In the genomic region with DNA sequence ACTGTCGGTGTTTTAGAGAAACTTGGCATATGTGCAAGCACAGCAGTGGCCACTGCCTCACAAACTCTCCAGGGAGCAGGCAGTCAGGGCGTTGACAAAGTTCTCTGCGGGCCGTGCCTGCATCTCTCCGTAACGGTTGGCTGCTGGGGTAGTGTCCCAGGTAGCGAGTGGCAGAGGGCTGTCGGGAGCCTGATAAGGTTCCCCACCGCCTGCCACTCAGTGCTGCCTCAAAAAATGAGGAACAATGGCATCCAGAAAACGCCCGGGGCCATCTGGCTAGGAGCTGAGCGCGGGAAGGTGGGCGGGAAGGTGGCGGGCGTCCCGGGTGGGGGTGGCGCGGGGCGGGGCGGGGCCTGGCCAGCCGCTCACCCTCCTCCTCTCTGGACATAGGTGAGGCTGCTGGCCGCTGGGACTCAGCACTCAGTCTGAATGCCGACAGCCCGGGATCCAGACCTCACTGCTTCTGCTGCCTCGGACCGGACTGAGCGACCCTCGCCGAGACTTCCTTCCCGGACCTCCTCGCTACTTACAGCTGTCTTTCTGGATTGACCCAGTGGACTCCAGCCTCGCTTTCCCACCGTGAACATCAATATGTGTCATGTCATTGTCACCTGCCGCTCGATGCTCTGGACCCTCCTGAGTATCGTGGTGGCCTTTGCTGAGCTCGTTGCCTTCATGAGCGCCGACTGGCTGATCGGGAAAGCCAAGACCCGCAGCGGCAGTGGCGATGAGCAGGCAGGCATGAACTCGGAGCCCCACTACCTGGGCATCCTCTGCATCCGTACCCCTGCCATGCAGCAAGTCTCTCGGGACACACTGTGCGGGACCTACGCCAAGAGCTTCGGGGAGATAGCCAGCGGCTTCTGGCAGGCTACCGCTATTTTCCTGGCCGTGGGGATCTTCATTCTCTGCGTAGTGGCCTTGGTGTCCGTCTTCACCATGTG, we compare ENCODE assay signal across 8 mouse cellular contexts.
DNase-seq lines count a peak whose midpoint lies in the region; ATAC-seq and TF ChIP-seq lines count a peak whose summit lies in the region.

No protein-coding gene starts in this region.

- TF ChIP-seq POLR2A in MEL (IDR thresholded peaks at IDR 0.05; ENCODE audit: control insufficient read depth in 1 of 2, insufficient read depth in 1 of 2, low read depth in 1 of 2, low read length in 2 of 2, poor library complexity in 1 of 2) = peak; percentile 3 to 63; a peak in 2 of 4 replicates

- peak overlapping the region; percentile 91 for H3K4me2 ChIP-seq in embryonic facial prominence, embryonic 11.5 days (ENCODE audit: low read depth, low read length)
- peak overlapping the region; percentile 80 for H3K4me2 ChIP-seq in heart, embryonic 11.5 days
- peak overlapping the region; percentile 89 for H3K4me2 ChIP-seq in kidney, embryonic 14.5 days (replicated peaks; ENCODE audit: low read depth, low read length)
- H3K4me2 ChIP-seq in liver, embryonic 16.5 days (ENCODE audit: low read depth, low read length) = peak overlapping the region; percentile 91

- peak overlapping the region; percentile 79 for H3K9ac ChIP-seq in MEL (ENCODE audit: control insufficient read depth, low read depth, low read length, poor library complexity, severe bottlenecking)
- H3K9ac ChIP-seq in embryonic facial prominence, embryonic 11.5 days (replicated peaks; ENCODE audit: low read length) = peak overlapping the region; percentile 59
- H3K9ac ChIP-seq in heart, embryonic 11.5 days (ENCODE audit: low read depth, low read length) = peak overlapping the region; percentile 61
- peak overlapping the region; percentile 49 for H3K9ac ChIP-seq in kidney, embryonic 14.5 days (ENCODE audit: low read depth, low read length)
- peak overlapping the region; percentile 52 for H3K9ac ChIP-seq in liver, embryonic 16.5 days (ENCODE audit: low read depth, low read length)

- 2% methylated on average over 41 of the region's 55 CpGs for WGBS in embryonic facial prominence, embryonic 11.5 days
- WGBS in heart, embryonic 11.5 days (ENCODE audit: insufficient replicate concordance) = 2% methylated on average over 54 of the region's 55 CpGs
- WGBS in kidney, embryonic 14.5 days = 7% methylated on average over 46 of the region's 55 CpGs
- 2% methylated on average over 55 of the region's 55 CpGs for WGBS in liver, embryonic 16.5 days (ENCODE audit: insufficient replicate concordance)

- no peak for TF ChIP-seq RAD21 in MEL (IDR thresholded peaks at IDR 0.05; ENCODE audit: low read depth, low read length)

- peaks cover 2 to 32% of the 10 kb centered on the region in 2 experiments for H3K36me3 ChIP-seq in MEL (ENCODE audit: control insufficient read depth in 1 of 2, insufficient read depth in 2 of 2, low read length in 2 of 2)
- no peaks in the 10 kb centered on the region for H3K36me3 ChIP-seq in embryonic facial prominence, embryonic 11.5 days (replicated peaks; ENCODE audit: control insufficient read depth, insufficient read depth, low read depth, low read length)
- no peaks in the 10 kb centered on the region for H3K36me3 ChIP-seq in heart, embryonic 11.5 days (ENCODE audit: control insufficient read depth, insufficient read depth, low read length)
- peaks cover 17% of the 10 kb centered on the region for H3K36me3 ChIP-seq in kidney, embryonic 14.5 days (ENCODE audit: control insufficient read depth, insufficient read depth, low read length)
- H3K36me3 ChIP-seq in liver, embryonic 16.5 days (ENCODE audit: control insufficient read depth, insufficient read depth) = no peaks in the 10 kb centered on the region

- no peaks in the 10 kb centered on the region for H3K9me3 ChIP-seq in MEL (replicated peaks; ENCODE audit: insufficient read depth, low read length)
- no peaks in the 10 kb centered on the region for H3K9me3 ChIP-seq in embryonic facial prominence, embryonic 11.5 days (replicated peaks; ENCODE audit: control insufficient read depth, low read length)
- no peaks in the 10 kb centered on the region for H3K9me3 ChIP-seq in heart, embryonic 11.5 days (replicated peaks; ENCODE audit: control insufficient read depth, low read length)
- no peaks in the 10 kb centered on the region for H3K9me3 ChIP-seq in kidney, embryonic 14.5 days (ENCODE audit: control insufficient read depth, low read length)
- H3K9me3 ChIP-seq in liver, embryonic 16.5 days (replicated peaks; ENCODE audit: control insufficient read depth, low read length) = no peaks in the 10 kb centered on the region

- peak; percentile 76 to 94 for TF ChIP-seq EP300 in MEL (IDR thresholded peaks at IDR 0.05; ENCODE audit: low read depth in 1 of 2, low read length in 2 of 2)

- peaks cover 17 to 36% of the 10 kb centered on the region in 2 experiments for H3K4me1 ChIP-seq in MEL (ENCODE audit: control insufficient read depth in 1 of 2, insufficient read depth in 2 of 2, low read length in 2 of 2)
- H3K4me1 ChIP-seq in embryonic facial prominence, embryonic 11.5 days (ENCODE audit: control insufficient read depth, insufficient read depth, low read length) = peaks cover 3% of the 10 kb centered on the region
- H3K4me1 ChIP-seq in heart, embryonic 11.5 days (ENCODE audit: control insufficient read depth, insufficient read depth, low read length) = peaks cover 38% of the 10 kb centered on the region
- H3K4me1 ChIP-seq in kidney, embryonic 14.5 days (ENCODE audit: control insufficient read depth, insufficient read depth, low read length) = peaks cover 38% of the 10 kb centered on the region
- peaks cover 16% of the 10 kb centered on the region for H3K4me1 ChIP-seq in liver, embryonic 16.5 days (ENCODE audit: control insufficient read depth, low read depth, low read length)

- peak; percentile 49; the same call in 1 of the 2 replicates for ATAC-seq in embryonic facial prominence, embryonic 11.5 days (replicated peaks; ENCODE audit: insufficient number of reproducible peaks, low FRiP score, low TSS enrichment, low read depth)
- 0 out of 2 replicates have a peak, but pooled peaks have one; percentile 39 for ATAC-seq in heart, embryonic 11.5 days (replicated peaks; ENCODE audit: insufficient number of reproducible peaks, low FRiP score, low TSS enrichment)
- peak; percentile 63 for ATAC-seq in kidney, embryonic 14.5 days (ENCODE audit: low FRiP score, low TSS enrichment)
- peak; percentile 63 for ATAC-seq in liver, embryonic 16.5 days (ENCODE audit: low read depth)
- ATAC-seq in neutrophil, adult 5-6 weeks (ENCODE audit: extremely low read depth, insufficient number of reproducible peaks, low FRiP score, poor library complexity, severe bottlenecking) = peak; percentile 16; the same call in 1 of the 2 replicates
- ATAC-seq in inflammation-experienced regulatory T-cells, adult 6 months = no peak

- peak overlapping the region; percentile 81 to 93 for H3K4me3 ChIP-seq in MEL (ENCODE audit: control insufficient read depth in 1 of 2, insufficient read depth in 1 of 2, low read depth in 2 of 2, low read length in 2 of 2)
- peak overlapping the region; percentile 46 for H3K4me3 ChIP-seq in embryonic facial prominence, embryonic 11.5 days (ENCODE audit: low read depth, low read length)
- peak overlapping the region; percentile 45 for H3K4me3 ChIP-seq in heart, embryonic 11.5 days (ENCODE audit: low read depth, low read length)
- H3K4me3 ChIP-seq in kidney, embryonic 14.5 days (ENCODE audit: low read length) = peak overlapping the region; percentile 43
- peak overlapping the region; percentile 64 for H3K4me3 ChIP-seq in liver, embryonic 16.5 days (ENCODE audit: low read depth, low read length)

- peaks cover 48% of the 10 kb centered on the region for H3K79me2 ChIP-seq in MEL (ENCODE audit: control insufficient read depth, insufficient read depth, low read length, poor library complexity)

- peak overlapping the region; percentile 93 for H3K27ac ChIP-seq in MEL (ENCODE audit: control insufficient read depth, low read depth, low read length)
- no peak overlapping the region for H3K27ac ChIP-seq in embryonic facial prominence, embryonic 11.5 days (replicated peaks; ENCODE audit: low read depth, low read length)
- no peak overlapping the region for H3K27ac ChIP-seq in heart, embryonic 11.5 days (ENCODE audit: low read depth, low read length)
- no peak overlapping the region for H3K27ac ChIP-seq in kidney, embryonic 14.5 days (ENCODE audit: low read depth, low read length)
- no peak overlapping the region for H3K27ac ChIP-seq in liver, embryonic 16.5 days (ENCODE audit: low read length)

- TF ChIP-seq CTCF in MEL (IDR thresholded peaks at IDR 0.05 in 2 of 3, conservative IDR thresholded peaks at IDR 0.05 in 1 of 3; ENCODE audit: control insufficient read depth in 1 of 3, insufficient read depth in 1 of 3, low read depth in 2 of 3, low read length in 3 of 3, poor library complexity in 1 of 3, severe bottlenecking in 1 of 3) = no peak

- no peaks in the 10 kb centered on the region for H3K27me3 ChIP-seq in MEL (ENCODE audit: control insufficient read depth in 1 of 2, insufficient read depth in 2 of 2, low read length in 2 of 2)
- H3K27me3 ChIP-seq in embryonic facial prominence, embryonic 11.5 days (ENCODE audit: control insufficient read depth, insufficient read depth, low read length) = no peaks in the 10 kb centered on the region
- H3K27me3 ChIP-seq in heart, embryonic 11.5 days (ENCODE audit: control insufficient read depth, insufficient read depth, low read length) = 0 out of 2 replicates have a peak, but pooled peaks cover 3% of the 10 kb centered on the region
- no peaks in the 10 kb centered on the region for H3K27me3 ChIP-seq in kidney, embryonic 14.5 days (ENCODE audit: control insufficient read depth, insufficient read depth, low read length)
- H3K27me3 ChIP-seq in liver, embryonic 16.5 days (ENCODE audit: control insufficient read depth, insufficient read depth, low read depth, low read length) = peaks cover 3% of the 10 kb centered on the region; the same call in 1 of the 2 replicates

- DNase-seq in MEL (ENCODE audit: low read depth, low spot score) = peak; percentile 94
- peak; percentile 75 for DNase-seq in adrenal gland, postnatal 14 days
- peak; percentile 70 for DNase-seq in embryonic facial prominence, embryonic 11.5 days (ENCODE audit: low spot score)

TF ChIP-seq in MEL, 35 proteins besides CTCF, POLR2A, EP300 and RAD21 (continues in another document):
- TF ChIP-seq NELFE (IDR thresholded peaks at IDR 0.05; ENCODE audit: low read depth, low read length) = no peak; the same call in none of the 2 replicates
- peak; percentile 66 for TF ChIP-seq GATA1 (IDR thresholded peaks at IDR 0.05; ENCODE audit: low read depth, low read length)
- no peak for TF ChIP-seq CHD1 (IDR thresholded peaks at IDR 0.05; ENCODE audit: low read depth, low read length)
- no peak for TF ChIP-seq JUND (IDR thresholded peaks at IDR 0.05; ENCODE audit: low read depth, low read length)
- no peak for TF ChIP-seq NRF1 (IDR thresholded peaks at IDR 0.05; ENCODE audit: insufficient read depth, low read depth, low read length, poor library complexity, severe bottlenecking)
- TF ChIP-seq USF1 (IDR thresholded peaks at IDR 0.05; ENCODE audit: low read depth, low read length) = no peak
- no peak for TF ChIP-seq UBTF (IDR thresholded peaks at IDR 0.05; ENCODE audit: borderline replicate concordance, insufficient read depth, low read depth, low read length)
- no peak for TF ChIP-seq MEF2A (IDR thresholded peaks at IDR 0.05; ENCODE audit: extremely low read depth, insufficient replicate concordance, low read depth, low read length, poor library complexity, severe bottlenecking)
- TF ChIP-seq MXI1 (IDR thresholded peaks at IDR 0.05; ENCODE audit: low read depth, low read length) = peak; percentile 56
